Mouse (Mus musculus): ENCODE data around the gene Ptgs1. TPM values are rescaled to one million over a fixed set of nuclear protein-coding genes. Genes with fewer than 3 reads are reported as not detected.

The Ptgs1 gene
- total RNA-seq, 2 experiments from 2014 or later: 18.0 to 22.4 TPM

GRCm38 (mm10) chr2:36214023-36214422, 16.2 kb upstream of the Ptgs1 start:
- peak; percentile 87 to 88 for DNase-seq (ENCODE audit: low spot score in 2 of 2)

- DNase-seq (ENCODE audit: low spot score in 2 of 2): no peak
These were observed 15.8 kb upstream of the Ptgs1 start for GRCm38 (mm10) chr2:36214425-36214824.

GRCm38 (mm10) chr2:36215203-36215739, 15.0 kb upstream of the Ptgs1 start:
- DNase-seq (ENCODE audit: low spot score in 2 of 2): no peak

- no peak for DNase-seq (ENCODE audit: low spot score in 2 of 2)
These were observed 13.7 kb upstream of the Ptgs1 start for GRCm38 (mm10) chr2:36216546-36216945.

GRCm38 (mm10) chr2:36216953-36217573, 13.2 kb upstream of the Ptgs1 start:
- DNase-seq (ENCODE audit: low spot score in 2 of 2): no peak

GRCm38 (mm10) chr2:36217692-36218233, 12.5 kb upstream of the Ptgs1 start:
- DNase-seq (ENCODE audit: low spot score in 2 of 2): no peak

GRCm38 (mm10) chr2:36220106-36220505, 10.1 kb upstream of the Ptgs1 start:
- DNase-seq (ENCODE audit: low spot score in 2 of 2): no peak

GRCm38 (mm10) chr2:36220891-36221290, 9.3 kb upstream of the Ptgs1 start:
- no peak for DNase-seq (ENCODE audit: low spot score in 2 of 2)

- no peak for DNase-seq (ENCODE audit: low spot score in 2 of 2)
These were observed 7.9 kb upstream of the Ptgs1 start for GRCm38 (mm10) chr2:36222168-36222848.

GRCm38 (mm10) chr2:36223436-36223835, 6.8 kb upstream of the Ptgs1 start:
- DNase-seq (ENCODE audit: low spot score in 2 of 2): no peak

GRCm38 (mm10) chr2:36224153-36224552, 6.1 kb upstream of the Ptgs1 start:
- no peak for DNase-seq (ENCODE audit: low spot score in 2 of 2)

- peak in 1 of 2 experiments; percentile 28 for DNase-seq (ENCODE audit: low spot score in 2 of 2)
These were observed 5.6 kb upstream of the Ptgs1 start for GRCm38 (mm10) chr2:36224599-36224998.

- no peak for DNase-seq (ENCODE audit: low spot score in 2 of 2)
These were observed 741 bp downstream of the Ptgs1 start for GRCm38 (mm10) chr2:36230967-36231366.

GRCm38 (mm10) chr2:36234526-36235368, 4.5 kb downstream of the Ptgs1 start:
- no peak for DNase-seq (ENCODE audit: low spot score in 2 of 2)

- DNase-seq (ENCODE audit: low spot score in 2 of 2): no peak
These were observed 5.7 kb downstream of the Ptgs1 start for GRCm38 (mm10) chr2:36235917-36236316.

GRCm38 (mm10) chr2:36236889-36237288, 6.7 kb downstream of the Ptgs1 start:
- no peak for DNase-seq (ENCODE audit: low spot score in 2 of 2)

GRCm38 (mm10) chr2:36237557-36237956, 7.3 kb downstream of the Ptgs1 start:
- no peak for DNase-seq (ENCODE audit: low spot score in 2 of 2)

- DNase-seq (ENCODE audit: low spot score in 2 of 2): no peak
These were observed 8.2 kb downstream of the Ptgs1 start for GRCm38 (mm10) chr2:36238467-36238866.

GRCm38 (mm10) chr2:36238951-36239350, 8.7 kb downstream of the Ptgs1 start:
- no peak for DNase-seq (ENCODE audit: low spot score in 2 of 2)

- no peak for DNase-seq (ENCODE audit: low spot score in 2 of 2)
These were observed 12.3 kb downstream of the Ptgs1 start for GRCm38 (mm10) chr2:36242514-36242913.

GRCm38 (mm10) chr2:36243296-36243891, 13.2 kb downstream of the Ptgs1 start:
- no peak for DNase-seq (ENCODE audit: low spot score in 2 of 2)
